Mouse (Mus musculus) MEL (cell line): Measurements from ENCODE around the gene Pde1c.

ENCODE experiments used
- MEF2A ChIP-seq: IDR thresholded peaks from 2 replicates; pipeline ENCODE4 v1.6.1; 2014; ENCODE audit warnings: low read depth, mild to moderate bottlenecking, inconsistent platforms, low read length, improper control_type of control experiment; ENCODE audit not compliant: poor library complexity, insufficient replicate concordance, severe bottlenecking; ENCODE audit errors: extremely low read depth
- TCF12 ChIP-seq: IDR thresholded peaks from 2 replicates; pipeline ENCODE4 v1.6.1; 2014; ENCODE audit warnings: low read depth, mild to moderate bottlenecking, inconsistent platforms, low read length, improper control_type of control experiment, moderate library complexity

- no peak for TF ChIP-seq MEF2A
- TF ChIP-seq TCF12, result no peak
These were observed 28.7 kb downstream of the Pde1c start for GRCm38 (mm10) chr6:56540247-56540646.
